Mouse (Mus musculus) spleen, adult 2 months (tissue): Measurements from ENCODE around the gene Tk2. TPM values are rescaled to one million over a fixed set of nuclear protein-coding genes. Genes with fewer than 3 reads are reported as not detected.

Experiments
- DNase-seq, 2 experiments: peaks; one replicate each; pipeline versions ENCODE4 v3.0.0 to v3.0.0-alpha.2; 2012 to 2021; ENCODE audit warnings: low spot score in 2 of 2, low read depth in 1 of 2
- H3K27ac ChIP-seq: fragments of 200-500 bp; 2 replicates; pipeline ENCODE4 v1.5.1; 2012; ENCODE audit warnings: low read length, inconsistent platforms; ENCODE audit not compliant: insufficient read depth
- H3K27me3 ChIP-seq: fragments of 200-500 bp; 2 replicates; pipeline ENCODE4 v1.6.1; 2012; ENCODE audit warnings: mild to moderate bottlenecking, moderate library complexity, low read length, inconsistent platforms; ENCODE audit not compliant: control insufficient read depth, insufficient read depth
- H3K36me3 ChIP-seq: fragments of 200-500 bp; 2 replicates; pipeline ENCODE4 v1.6.1; 2012; ENCODE audit warnings: mild to moderate bottlenecking, low read length, inconsistent platforms; ENCODE audit not compliant: control insufficient read depth, insufficient read depth
- H3K4me1 ChIP-seq: fragments of 200-500 bp; 2 replicates; pipeline ENCODE4 v1.6.1; 2011; ENCODE audit warnings: inconsistent platforms; ENCODE audit not compliant: control insufficient read depth, insufficient read depth, insufficient read length
- H3K4me3 ChIP-seq: fragments of 200-500 bp; 2 replicates; pipeline ENCODE4 v1.5.1; 2011; ENCODE audit warnings: mild to moderate bottlenecking, inconsistent platforms; ENCODE audit not compliant: insufficient read depth, insufficient read length; ENCODE audit errors: extremely low read depth
- CTCF ChIP-seq: fragments of 200-500 bp; IDR thresholded peaks from 2 replicates; pipeline ENCODE4 v1.5.1; 2011; ENCODE audit warnings: mild to moderate bottlenecking, inconsistent platforms; ENCODE audit not compliant: insufficient read depth, insufficient read length, insufficient replicate concordance; ENCODE audit errors: extremely low read depth
- POLR2A ChIP-seq: fragments of 200-500 bp; IDR thresholded peaks from 2 replicates; pipeline ENCODE4 v1.6.1; 2011; ENCODE audit warnings: low read depth, low read length, inconsistent platforms
- WGBS: fragments of 180-500 bp; shearing (Covaris S2); methylation state at CpG from one replicate; pipeline ENCODE4 v1.1.7; 2018; 5-methylcytosine and 5-hydroxymethylcytosine counted together
- polyA plus RNA-seq: library from polyadenylated mRNA; depleted of rRNA; stranded (reverse); fragments of >200 nt; gene quantifications from 2 replicates; pipeline ENCODE4 v1.2.3, GENCODE M21; 2012

Gene Tk2
- polyA plus RNA-seq, 1 experiment: 42.5 TPM

- Histone ChIP-seq H3K4me3 (no peak overlapping the region), H3K27ac (peak overlapping the region; percentile 93), H3K4me1 (peaks cover 9% of the 10 kb centered on the region; the same call in 1 of the 2 replicates), H3K27me3 (no peaks in the 10 kb centered on the region), H3K36me3 (peaks cover 3% of the 10 kb centered on the region; the same call in 1 of the 2 replicates)
- TF ChIP-seq POLR2A (no peak), CTCF (no peak)
- no peak for DNase-seq
- 59% methylated on average over 4 of the region's 4 CpGs for WGBS
Measured at GRCm38 (mm10) chr8:104246621-104247020, 1.7 kb downstream of the Tk2 start.

GRCm38 (mm10) chr8:104242038-104242644, 6.2 kb downstream of the Tk2 start:
- Histone ChIP-seq H3K27me3 (no peaks in the 10 kb centered on the region), H3K4me3 (no peak overlapping the region), H3K27ac (no peak overlapping the region), H3K4me1 (peaks cover 26% of the 10 kb centered on the region), H3K36me3 (peaks cover 22% of the 10 kb centered on the region)
- TF ChIP-seq POLR2A: no peak
- TF ChIP-seq CTCF: no peak
- WGBS: 75% methylated on average over 12 of the region's 12 CpGs
- DNase-seq: no peak

GRCm38 (mm10) chr8:104239418-104239861, 8.9 kb downstream of the Tk2 start:
- WGBS: 12% methylated on average over 10 of the region's 10 CpGs
- H3K36me3 ChIP-seq: peaks cover 32% of the 10 kb centered on the region
- H3K4me3 ChIP-seq: peak overlapping the region; percentile 32; the same call in 1 of the 2 replicates
- peak overlapping the region; percentile 86 for H3K27ac ChIP-seq
- peak in 1 of 2 experiments; percentile 68 for DNase-seq
- no peak for TF ChIP-seq POLR2A
- TF ChIP-seq CTCF: no peak
- H3K27me3 ChIP-seq: no peaks in the 10 kb centered on the region
- H3K4me1 ChIP-seq: peaks cover 20% of the 10 kb centered on the region

DNA sequence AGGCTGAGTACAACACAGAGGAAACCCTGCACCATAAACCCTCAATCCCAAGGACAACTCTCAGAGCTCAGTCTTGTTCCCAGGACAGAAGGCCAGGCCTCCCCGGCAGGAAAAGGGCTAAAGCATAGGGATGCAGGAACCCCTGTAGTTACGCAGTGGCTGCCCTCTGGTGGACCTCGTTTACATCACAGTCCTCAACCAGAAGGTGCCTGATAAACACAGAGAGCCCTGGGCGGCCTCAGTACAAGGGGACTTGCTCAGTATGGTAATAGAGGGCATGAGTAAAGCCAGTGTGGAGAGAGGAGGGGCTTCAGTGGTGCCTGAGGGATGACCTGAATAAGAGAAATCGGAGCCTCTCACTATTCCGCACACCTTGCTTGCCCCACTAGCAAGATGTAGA, 13.8 kb downstream of the Tk2 start:
- no peak for DNase-seq
- Histone ChIP-seq H3K27ac (no peak overlapping the region), H3K36me3 (peaks cover 43% of the 10 kb centered on the region), H3K4me3 (no peak overlapping the region), H3K27me3 (no peaks in the 10 kb centered on the region), H3K4me1 (peaks cover 14% of the 10 kb centered on the region; the same call in 1 of the 2 replicates)
- TF ChIP-seq POLR2A: no peak
- TF ChIP-seq CTCF: no peak
- WGBS: 89% methylated on average over 6 of the region's 6 CpGs

GRCm38 (mm10) chr8:104232919-104233318, 15.4 kb downstream of the Tk2 start:
- H3K36me3 ChIP-seq: peaks cover 51% of the 10 kb centered on the region
- no peak overlapping the region for H3K4me3 ChIP-seq
- H3K4me1 ChIP-seq: peaks cover 3% of the 10 kb centered on the region; the same call in 1 of the 2 replicates
- no peaks in the 10 kb centered on the region for H3K27me3 ChIP-seq
- WGBS: 52% methylated on average over 5 of the region's 5 CpGs
- DNase-seq: peak in 1 of 2 experiments; percentile 37
- TF ChIP-seq POLR2A (no peak), CTCF (no peak)
- H3K27ac ChIP-seq: peak overlapping the region; percentile 43

GRCm38 (mm10) chr8:104232039-104232438, 16.3 kb downstream of the Tk2 start:
- Histone ChIP-seq H3K27ac (no peak overlapping the region), H3K36me3 (peaks cover 53% of the 10 kb centered on the region), H3K4me1 (peaks cover 3% of the 10 kb centered on the region; the same call in 1 of the 2 replicates), H3K4me3 (no peak overlapping the region), H3K27me3 (no peaks in the 10 kb centered on the region)
- no peak for DNase-seq
- WGBS: 87% methylated on average over 4 of the region's 4 CpGs
- TF ChIP-seq CTCF (no peak), POLR2A (no peak)

GRCm38 (mm10) chr8:104230377-104230776, 18.0 kb downstream of the Tk2 start:
- no peak overlapping the region for H3K27ac ChIP-seq
- TF ChIP-seq POLR2A: no peak
- TF ChIP-seq CTCF: no peak
- no peak overlapping the region for H3K4me3 ChIP-seq
- peaks cover 56% of the 10 kb centered on the region for H3K36me3 ChIP-seq
- WGBS: 82% methylated on average over 9 of the region's 9 CpGs
- peaks cover 3% of the 10 kb centered on the region; the same call in 1 of the 2 replicates for H3K4me1 ChIP-seq
- DNase-seq: no peak
- H3K27me3 ChIP-seq: no peaks in the 10 kb centered on the region
